Mouse (Mus musculus) heart, postnatal 0 days (tissue): ENCODE measurements around the gene Zdhhc17.

Source experiments
- CTCF ChIP-seq: IDR thresholded peaks from 2 replicates; pipeline ENCODE4 v1.5.1; 2016; ENCODE audit warnings: antibody characterized with exemption, control low read depth, low read depth
- EP300 ChIP-seq: IDR thresholded peaks from 2 replicates; pipeline ENCODE4 v1.6.1; 2016; ENCODE audit warnings: antibody characterized with exemption, low read depth

- TF ChIP-seq CTCF (peak; percentile 37), EP300 (no peak)
Observed at GRCm38 (mm10) chr10:110989729-110990128, 20.2 kb downstream of the Zdhhc17 start.
